Mouse (Mus musculus) limb, embryonic 14.5 days (tissue): ENCODE measurements around the gene Agtpbp1. TPM values are rescaled to one million over a fixed set of nuclear protein-coding genes. Genes with fewer than 3 reads are reported as not detected.

Experiments used
- ATAC-seq: fragments of 200-750 bp; cut with Nextera tagmentation; 2 replicates; pipeline ENCODE4 v1.8.0; 2017; ENCODE audit warnings: low read depth, moderate number of reproducible peaks, moderate TSS enrichment; ENCODE audit not compliant: low FRiP score
- DNase-seq: peaks from one replicate; pipeline ENCODE4 v3.0.0-alpha.2; 2015; ENCODE audit warnings: low spot score
- H3K27ac ChIP-seq: fragments of 300-500 bp; sonication (generic); replicated peaks from 2 replicates; pipeline ENCODE4 v1.5.1; 2014; ENCODE audit warnings: low read depth, mild to moderate bottlenecking, low read length, moderate library complexity, mixed read lengths
- H3K27me3 ChIP-seq: fragments of 300-500 bp; sonication (generic); 2 replicates; pipeline ENCODE4 v1.6.1; 2014; ENCODE audit warnings: low read length, mixed read lengths; ENCODE audit not compliant: control insufficient read depth, insufficient read depth
- H3K36me3 ChIP-seq: fragments of 300-500 bp; sonication (generic); 2 replicates; pipeline ENCODE4 v1.6.1; 2014; ENCODE audit warnings: mild to moderate bottlenecking, low read length, moderate library complexity, mixed read lengths; ENCODE audit not compliant: control insufficient read depth, insufficient read depth
- H3K4me1 ChIP-seq: fragments of 300-500 bp; sonication (generic); 2 replicates; pipeline ENCODE4 v1.6.1; 2014; ENCODE audit warnings: antibody characterized with exemption, low read length, mixed read lengths; ENCODE audit not compliant: control insufficient read depth, insufficient read depth
- H3K4me2 ChIP-seq: fragments of 300-500 bp; sonication (generic); replicated peaks from 2 replicates; pipeline ENCODE4 v1.6.1; 2014; ENCODE audit warnings: low read depth, mild to moderate bottlenecking, low read length, moderate library complexity; ENCODE audit not compliant: severe bottlenecking
- H3K4me3 ChIP-seq: fragments of 300-500 bp; sonication (generic); replicated peaks from 2 replicates; pipeline ENCODE4 v1.5.1; 2014; ENCODE audit warnings: low read length
- H3K9ac ChIP-seq: fragments of 300-500 bp; sonication (generic); 2 replicates; pipeline ENCODE4 v1.6.1; 2014; ENCODE audit warnings: mild to moderate bottlenecking, low read depth, low read length, moderate library complexity; ENCODE audit not compliant: severe bottlenecking
- H3K9me3 ChIP-seq: fragments of 300-500 bp; sonication (generic); 2 replicates; pipeline ENCODE4 v1.6.1; 2016; ENCODE audit warnings: low read length; ENCODE audit not compliant: control insufficient read depth
- POLR2A ChIP-seq: fragments of 200-500 bp; IDR thresholded peaks from 2 replicates; pipeline ENCODE4 v1.8.0; 2012; ENCODE audit warnings: inconsistent platforms, mild to moderate bottlenecking, moderate library complexity, borderline replicate concordance; ENCODE audit not compliant: insufficient read depth, insufficient read length; ENCODE audit errors: extremely low read depth
- WGBS: fragments of 180-500 bp; shearing (Covaris S2); extraction: QIAGEN DNeasy Blood & Tissue Kit; methylation state at CpG from one replicate; pipeline ENCODE4 v1.1.7; 2014; 5-methylcytosine and 5-hydroxymethylcytosine counted together
- polyA plus RNA-seq, 2 experiments: library from polyadenylated mRNA; depleted of rRNA in 1 of 2; stranded (reverse) in 1 of 2; unstranded in 1 of 2; fragments of >200 nt; fragmentation: Nextera tagmentation in 1 of 2; extraction: Ambion mirVana in 1 of 2; gene quantifications; 2 replicates each; pipeline versions ENCODE4 v1.2.1 to v1.2.3; 2012 to 2014

Gene Agtpbp1
- polyA plus RNA-seq, 2 experiments: 13.9 to 16.5 TPM

DNA sequence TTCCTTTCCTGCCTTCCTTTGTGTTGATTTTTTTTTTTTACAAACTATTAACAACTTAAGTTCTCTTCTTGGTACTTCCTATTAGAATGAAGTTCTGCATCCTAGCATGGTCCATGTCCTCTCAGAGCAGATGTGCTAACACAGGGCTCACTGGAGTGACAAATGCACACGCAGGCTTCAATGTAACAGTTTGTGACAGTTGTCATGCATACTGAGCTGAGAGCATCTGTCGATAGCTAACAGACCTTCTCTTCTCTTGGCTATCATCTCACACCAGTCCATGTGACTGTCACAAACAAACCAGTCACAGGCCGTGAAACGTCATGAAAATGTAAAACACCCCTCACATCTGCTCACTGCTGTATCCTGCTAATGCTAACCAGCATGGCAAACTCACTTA lies 50.7 kb downstream of the Agtpbp1 start:
- no peak for ATAC-seq

GRCm38 (mm10) chr13:59533331-59533730 lies 51.7 kb downstream of the Agtpbp1 start:
- no peaks in the 10 kb centered on the region for H3K27me3 ChIP-seq
- 85% methylated on average over 6 of the region's 6 CpGs for WGBS
- ATAC-seq: no peak

More for the DNA sequence above, 50.7 kb downstream of the Agtpbp1 start:
- H3K27me3 ChIP-seq: no peaks in the 10 kb centered on the region
- WGBS: 78% methylated on average over 4 of the region's 4 CpGs
- H3K4me2 ChIP-seq: no peak overlapping the region
- H3K27ac ChIP-seq: no peak overlapping the region
- no peak overlapping the region for H3K9ac ChIP-seq
- H3K4me3 ChIP-seq: no peak overlapping the region
- no peaks in the 10 kb centered on the region for H3K4me1 ChIP-seq
- H3K9me3 ChIP-seq: no peaks in the 10 kb centered on the region
- DNase-seq: no peak
- H3K36me3 ChIP-seq: peaks cover 15% of the 10 kb centered on the region; the same call in 1 of the 2 replicates
- TF ChIP-seq POLR2A: no peak

GRCm38 (mm10) chr13:59531203-59531602 lies 53.8 kb downstream of the Agtpbp1 start:
- H3K36me3 ChIP-seq: peaks cover 15% of the 10 kb centered on the region; the same call in 1 of the 2 replicates
- H3K27me3 ChIP-seq: no peaks in the 10 kb centered on the region
- WGBS: 61% methylated on average over 2 of the region's 2 CpGs
- H3K9ac ChIP-seq: no peak overlapping the region
- H3K9me3 ChIP-seq: no peaks in the 10 kb centered on the region
- H3K4me1 ChIP-seq: no peaks in the 10 kb centered on the region
- H3K4me3 ChIP-seq: no peak overlapping the region
- DNase-seq: no peak
- no peak for ATAC-seq
- no peak overlapping the region for H3K4me2 ChIP-seq
- no peak for TF ChIP-seq POLR2A
- H3K27ac ChIP-seq: no peak overlapping the region

More at GRCm38 (mm10) chr13:59533331-59533730, 51.7 kb downstream of the Agtpbp1 start:
- no peak overlapping the region for H3K4me3 ChIP-seq
- H3K9me3 ChIP-seq: no peaks in the 10 kb centered on the region
- H3K27ac ChIP-seq: no peak overlapping the region
- no peak overlapping the region for H3K4me2 ChIP-seq
- no peaks in the 10 kb centered on the region for H3K4me1 ChIP-seq
- no peak overlapping the region for H3K9ac ChIP-seq
- TF ChIP-seq POLR2A: no peak
- peaks cover 15% of the 10 kb centered on the region; the same call in 1 of the 2 replicates for H3K36me3 ChIP-seq
- no peak for DNase-seq

- WGBS: 92% methylated on average over 8 of the region's 8 CpGs
- H3K9ac ChIP-seq: no peak overlapping the region
Measured at GRCm38 (mm10) chr13:59530491-59530890, 54.5 kb downstream of the Agtpbp1 start.

GRCm38 (mm10) chr13:59521271-59522064 lies 63.6 kb downstream of the Agtpbp1 start:
- H3K9ac ChIP-seq: no peak overlapping the region
- no peaks in the 10 kb centered on the region for H3K9me3 ChIP-seq
- H3K27me3 ChIP-seq: no peaks in the 10 kb centered on the region
- ATAC-seq: no peak
- H3K4me1 ChIP-seq: no peaks in the 10 kb centered on the region
- H3K27ac ChIP-seq: no peak overlapping the region
- WGBS: 77% methylated on average over 11 of the region's 11 CpGs
- no peak overlapping the region for H3K4me3 ChIP-seq
- H3K4me2 ChIP-seq: no peak overlapping the region
- H3K36me3 ChIP-seq: peaks cover 9% of the 10 kb centered on the region; the same call in 1 of the 2 replicates
- TF ChIP-seq POLR2A: no peak
- no peak for DNase-seq

More at GRCm38 (mm10) chr13:59530491-59530890, 54.5 kb downstream of the Agtpbp1 start:
- DNase-seq (no peak), ATAC-seq (no peak)
- Histone ChIP-seq H3K4me3 (no peak overlapping the region), H3K36me3 (peaks cover 11% of the 10 kb centered on the region; the same call in 1 of the 2 replicates), H3K27me3 (no peaks in the 10 kb centered on the region), H3K4me2 (no peak overlapping the region), H3K9me3 (no peaks in the 10 kb centered on the region), H3K4me1 (no peaks in the 10 kb centered on the region), H3K27ac (no peak overlapping the region)
- TF ChIP-seq POLR2A: no peak
